Mouse (Mus musculus): ENCODE measurements around the gene Agfg2. TPM values are rescaled to one million over a fixed set of nuclear protein-coding genes. Genes with fewer than 3 reads are reported as not detected.
A peak's percentile ranks its signal among the peaks of the same experiment; 100 is the strongest.

The Agfg2 gene
- polyA plus RNA-seq, 1 experiment from 2014 or later = 35.3 TPM

DNA sequence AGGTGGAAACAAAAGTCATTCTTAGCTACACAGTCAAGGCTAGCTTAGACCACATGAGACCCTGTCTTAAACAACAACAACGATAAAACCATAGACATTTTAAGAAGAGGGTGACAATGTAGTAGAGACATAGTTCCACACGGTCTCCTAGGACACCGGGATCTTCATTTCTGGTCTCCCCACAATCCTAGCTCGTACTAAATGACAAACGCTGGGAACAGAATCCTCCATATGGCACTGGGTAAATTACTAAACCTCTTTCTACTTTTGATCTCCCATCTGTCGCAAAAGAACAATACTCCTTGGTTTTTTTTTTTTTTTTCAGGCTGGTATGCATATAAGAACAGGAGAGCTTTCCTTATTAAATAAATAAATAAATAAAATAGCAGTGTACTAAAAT is 2.0 kb downstream of the Agfg2 start:
- Histone ChIP-seq H3K9ac (peak overlapping the region; percentile 44), H3K4me3 (replicated peaks) (peak overlapping the region; percentile 92), H3K27ac (replicated peaks) (peak overlapping the region; percentile 46; the same call in 1 of the 2 replicates), H3K36me3 (replicated peaks) (peaks cover 50% of the 10 kb centered on the region), H3K4me1 (replicated peaks) (peaks cover 76% of the 10 kb centered on the region), H3K27me3 (no peaks in the 10 kb centered on the region), H3K9me3 (replicated peaks) (no peaks in the 10 kb centered on the region), H3K4me2 (peak overlapping the region; percentile 89)
- 87% methylated on average over 6 of the region's 6 CpGs for WGBS (ENCODE audit: insufficient replicate concordance)
- no peak for ATAC-seq (ENCODE audit: insufficient read depth)

DNA sequence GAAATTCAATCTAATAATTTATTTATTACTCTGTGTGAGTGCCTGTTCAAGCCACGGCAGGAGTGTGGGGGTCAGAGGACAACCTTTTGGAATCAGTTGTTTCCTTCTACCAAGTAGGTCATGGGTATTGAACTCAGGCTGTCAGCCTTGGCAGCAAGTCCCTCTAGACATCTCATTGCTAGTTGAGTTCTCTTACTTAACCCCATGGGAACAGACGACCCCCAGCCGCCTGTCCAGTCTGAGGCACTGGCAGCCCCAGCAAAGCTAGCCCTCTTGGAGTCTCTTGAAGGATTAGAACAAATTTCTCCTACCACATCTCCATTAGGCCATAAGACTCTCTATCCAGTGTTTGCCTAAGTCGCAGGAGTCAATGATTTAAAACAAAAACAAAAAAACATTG is 4.8 kb downstream of the Agfg2 start:
- H3K4me2 ChIP-seq = no peak overlapping the region
- H3K27ac ChIP-seq (replicated peaks) = 0 out of 2 replicates have a peak overlapping the region, but pooled peaks have one; percentile 19
- ATAC-seq (ENCODE audit: insufficient read depth) = no peak
- H3K4me1 ChIP-seq (replicated peaks) = peaks cover 62% of the 10 kb centered on the region
- no peaks in the 10 kb centered on the region for H3K27me3 ChIP-seq
- no peak overlapping the region for H3K4me3 ChIP-seq (replicated peaks)
- peaks cover 69% of the 10 kb centered on the region for H3K36me3 ChIP-seq (replicated peaks)
- WGBS (ENCODE audit: insufficient replicate concordance) = 89% methylated on average over 4 of the region's 4 CpGs
- H3K9me3 ChIP-seq (replicated peaks) = no peaks in the 10 kb centered on the region
- no peak overlapping the region for H3K9ac ChIP-seq

DNA sequence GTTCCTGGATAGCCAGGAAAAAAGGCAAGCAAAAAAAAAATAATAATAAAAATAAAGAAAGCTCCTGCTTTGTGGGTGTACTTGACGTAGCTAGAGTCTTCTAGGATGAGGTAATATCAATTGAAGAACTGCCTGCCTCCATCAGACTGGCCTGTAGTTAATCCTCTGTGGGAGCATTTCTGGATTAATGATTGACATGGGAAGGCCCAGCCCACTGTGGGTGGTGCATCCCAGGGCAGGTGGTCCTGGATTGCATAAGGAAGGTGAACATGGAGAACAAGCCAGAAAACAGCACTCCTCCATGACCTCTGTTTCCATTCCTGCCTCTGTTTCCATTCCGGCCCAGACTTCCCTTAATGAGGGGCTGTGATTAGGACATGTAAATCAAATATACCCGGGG is 5.8 kb downstream of the Agfg2 start:
- H3K4me3 ChIP-seq (replicated peaks) = no peak overlapping the region
- no peak for ATAC-seq (ENCODE audit: insufficient read depth)
- H3K27me3 ChIP-seq = no peaks in the 10 kb centered on the region
- H3K4me1 ChIP-seq (replicated peaks) = peaks cover 72% of the 10 kb centered on the region
- H3K9ac ChIP-seq = no peak overlapping the region
- peak overlapping the region; percentile 14; the same call in 1 of the 2 replicates for H3K27ac ChIP-seq (replicated peaks)
- H3K36me3 ChIP-seq (replicated peaks) = peaks cover 78% of the 10 kb centered on the region
- no peak overlapping the region for H3K4me2 ChIP-seq
- WGBS (ENCODE audit: insufficient replicate concordance) = 79% methylated on average over 3 of the region's 3 CpGs
- no peaks in the 10 kb centered on the region for H3K9me3 ChIP-seq (replicated peaks)

- no peaks in the 10 kb centered on the region for H3K9me3 ChIP-seq (replicated peaks)
- peaks cover 73% of the 10 kb centered on the region for H3K4me1 ChIP-seq (replicated peaks)
- H3K36me3 ChIP-seq (replicated peaks) = peaks cover 78% of the 10 kb centered on the region
- H3K4me3 ChIP-seq (replicated peaks) = no peak overlapping the region
- H3K4me2 ChIP-seq = no peak overlapping the region
- H3K27ac ChIP-seq (replicated peaks) = 0 out of 2 replicates have a peak overlapping the region, but pooled peaks have one; percentile 14
- ATAC-seq (ENCODE audit: insufficient read depth) = no peak
- H3K27me3 ChIP-seq = no peaks in the 10 kb centered on the region
- H3K9ac ChIP-seq = no peak overlapping the region
- WGBS (ENCODE audit: insufficient replicate concordance) = 94% methylated on average over 8 of the region's 8 CpGs
Observed at GRCm38 (mm10) chr5:137677859-137678258, 6.7 kb downstream of the Agfg2 start.

DNA sequence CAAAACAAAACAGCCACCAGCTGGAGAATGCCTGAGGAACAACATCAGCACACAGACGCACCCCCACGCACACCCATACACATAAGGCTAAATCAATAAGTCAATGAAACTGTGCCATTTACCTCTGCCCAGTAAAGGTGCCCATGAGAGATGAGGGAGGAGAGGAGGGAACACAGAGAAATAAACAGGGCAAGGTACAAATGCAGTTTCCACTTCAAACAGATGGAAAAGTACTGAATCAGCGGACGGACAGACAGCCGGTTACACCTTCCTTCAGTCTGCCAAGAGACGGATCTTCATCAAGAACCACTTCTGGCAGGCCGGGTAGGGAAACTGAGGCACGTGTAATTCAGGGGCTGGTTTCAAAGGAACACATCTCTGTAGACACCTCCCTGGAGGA is 9.7 kb downstream of the Agfg2 start:
- ATAC-seq (ENCODE audit: insufficient read depth) = no peak
- H3K27me3 ChIP-seq = no peaks in the 10 kb centered on the region
- H3K9me3 ChIP-seq (replicated peaks) = no peaks in the 10 kb centered on the region
- no peak overlapping the region for H3K4me2 ChIP-seq
- H3K36me3 ChIP-seq (replicated peaks) = peaks cover 66% of the 10 kb centered on the region
- 79% methylated on average over 8 of the region's 8 CpGs for WGBS (ENCODE audit: insufficient replicate concordance)
- H3K4me1 ChIP-seq (replicated peaks) = peaks cover 76% of the 10 kb centered on the region
- H3K4me3 ChIP-seq (replicated peaks) = no peak overlapping the region
- peak overlapping the region; percentile 88 for H3K27ac ChIP-seq (replicated peaks)
- H3K9ac ChIP-seq = no peak overlapping the region

DNA sequence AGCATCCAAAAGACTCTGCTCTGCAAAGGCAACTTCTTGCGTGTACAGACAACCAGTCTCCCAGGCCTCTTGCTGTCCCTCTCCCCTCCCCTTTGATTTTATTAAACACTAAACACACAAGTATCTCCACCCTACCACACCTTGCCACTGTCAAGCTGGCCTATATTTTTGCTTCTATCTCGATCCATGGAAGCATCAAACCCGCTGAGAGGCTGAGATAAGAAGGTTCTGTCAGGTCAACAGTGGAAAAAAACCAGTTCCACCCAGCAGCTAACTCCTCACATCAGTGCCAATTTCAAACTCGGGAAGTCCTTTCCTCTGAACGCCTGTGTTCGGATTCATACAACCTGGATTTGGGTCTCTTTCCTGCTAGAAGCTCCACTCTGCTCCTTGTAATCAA is 11.5 kb downstream of the Agfg2 start:
- peak overlapping the region; percentile 58 for H3K4me2 ChIP-seq

DNA sequence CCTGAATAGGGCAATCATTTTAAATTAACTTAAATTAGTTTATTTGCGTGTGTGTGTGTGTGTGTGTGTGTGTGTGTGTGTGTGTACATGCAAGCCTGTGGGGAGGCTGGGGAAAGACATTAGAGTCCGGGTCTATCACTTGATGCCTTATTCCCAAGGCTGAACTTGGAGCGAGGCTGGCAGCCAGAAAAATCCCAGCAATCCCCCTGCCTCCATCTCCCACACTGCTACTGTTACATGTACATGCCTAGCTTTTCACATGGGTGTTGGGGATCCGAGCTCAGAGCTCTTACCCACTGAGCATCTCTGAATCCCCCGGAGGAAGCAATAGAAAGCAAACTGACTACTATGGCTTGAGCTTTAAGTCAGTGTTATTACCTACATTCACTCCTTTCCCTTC is 12.2 kb downstream of the Agfg2 start:
- Histone ChIP-seq H3K9ac (no peak overlapping the region), H3K4me3 (replicated peaks) (no peak overlapping the region), H3K9me3 (replicated peaks) (no peaks in the 10 kb centered on the region), H3K4me2 (peak overlapping the region; percentile 58), H3K27ac (replicated peaks) (peak overlapping the region; percentile 88), H3K4me1 (replicated peaks) (peaks cover 65% of the 10 kb centered on the region), H3K27me3 (no peaks in the 10 kb centered on the region), H3K36me3 (replicated peaks) (peaks cover 56% of the 10 kb centered on the region)
- 73% methylated on average over 5 of the region's 5 CpGs for WGBS (ENCODE audit: insufficient replicate concordance)
- ATAC-seq (ENCODE audit: insufficient read depth) = no peak

More for the DNA sequence above, 11.5 kb downstream of the Agfg2 start:
- Histone ChIP-seq H3K27ac (replicated peaks) (peak overlapping the region; percentile 88), H3K9ac (peak overlapping the region; percentile 45), H3K9me3 (replicated peaks) (no peaks in the 10 kb centered on the region), H3K27me3 (no peaks in the 10 kb centered on the region), H3K4me3 (replicated peaks) (peak overlapping the region; percentile 12; the same call in 1 of the 2 replicates), H3K4me1 (replicated peaks) (peaks cover 68% of the 10 kb centered on the region), H3K36me3 (replicated peaks) (peaks cover 56% of the 10 kb centered on the region)
- 23% methylated on average over 6 of the region's 6 CpGs for WGBS (ENCODE audit: insufficient replicate concordance)
- ATAC-seq (ENCODE audit: insufficient read depth) = peak; percentile 77

DNA sequence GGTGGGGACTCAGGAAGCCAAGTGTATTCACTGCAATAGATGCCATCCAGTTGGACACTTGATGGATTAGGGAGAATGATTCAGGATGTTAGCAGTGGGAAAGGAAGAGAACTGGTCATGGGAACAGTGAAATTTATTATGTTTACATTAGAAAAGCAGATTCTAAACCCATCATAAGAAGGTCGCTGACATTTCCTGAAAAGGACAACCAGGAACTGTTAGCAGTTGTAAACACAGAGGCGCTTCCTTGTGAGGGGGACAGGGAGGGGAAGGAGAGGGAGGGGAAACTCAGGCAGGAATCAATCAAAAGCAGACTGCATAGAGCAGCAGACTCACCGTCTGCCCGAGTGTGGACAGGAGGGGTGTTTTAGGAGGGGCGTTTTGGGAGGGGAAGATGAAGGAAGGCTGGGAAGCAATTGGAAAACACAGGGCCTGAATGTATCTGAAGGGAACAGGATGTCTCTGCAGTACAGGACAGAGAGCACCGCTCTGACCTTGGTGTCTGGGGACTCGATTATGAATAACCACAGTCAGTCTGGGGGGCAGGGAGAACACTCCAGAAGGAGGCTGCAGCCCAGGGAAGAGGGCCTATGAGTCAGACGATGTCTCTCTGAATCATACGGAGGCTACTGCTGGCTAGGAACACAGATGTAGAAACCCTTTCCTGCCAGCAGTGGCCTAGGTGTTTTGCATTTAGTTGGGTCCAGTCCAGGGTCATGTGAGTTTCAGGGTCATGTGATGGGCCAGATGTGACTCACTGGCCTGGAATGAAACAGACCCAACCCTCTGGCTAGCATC is 12.9 kb downstream of the Agfg2 start:
- Histone ChIP-seq H3K36me3 (replicated peaks) (peaks cover 56% of the 10 kb centered on the region), H3K9me3 (replicated peaks) (no peaks in the 10 kb centered on the region), H3K27me3 (no peaks in the 10 kb centered on the region), H3K4me3 (replicated peaks) (no peak overlapping the region), H3K4me2 (peak overlapping the region; percentile 23), H3K27ac (replicated peaks) (peak overlapping the region; percentile 88), H3K9ac (0 out of 2 replicates have a peak overlapping the region, but pooled peaks have one; percentile 37), H3K4me1 (replicated peaks) (peaks cover 65% of the 10 kb centered on the region)
- 21% methylated on average over 9 of the region's 9 CpGs for WGBS (ENCODE audit: insufficient replicate concordance)
- peak; percentile 52; the same call in 1 of the 2 replicates for ATAC-seq (ENCODE audit: insufficient read depth)

- H3K9ac ChIP-seq = no peak overlapping the region
- H3K27me3 ChIP-seq = no peaks in the 10 kb centered on the region
- H3K4me3 ChIP-seq (replicated peaks) = no peak overlapping the region
- no peak overlapping the region for H3K4me2 ChIP-seq
- H3K9me3 ChIP-seq (replicated peaks) = no peaks in the 10 kb centered on the region
- peaks cover 56% of the 10 kb centered on the region for H3K4me1 ChIP-seq (replicated peaks)
- peak overlapping the region; percentile 88; the same call in 1 of the 2 replicates for H3K27ac ChIP-seq (replicated peaks)
- H3K36me3 ChIP-seq (replicated peaks) = peaks cover 62% of the 10 kb centered on the region
- no peak for ATAC-seq (ENCODE audit: insufficient read depth)
- WGBS (ENCODE audit: insufficient replicate concordance) = 87% methylated on average over 1 of the region's 1 CpGs
Observed at GRCm38 (mm10) chr5:137670240-137670639, 14.3 kb downstream of the Agfg2 start.

DNA sequence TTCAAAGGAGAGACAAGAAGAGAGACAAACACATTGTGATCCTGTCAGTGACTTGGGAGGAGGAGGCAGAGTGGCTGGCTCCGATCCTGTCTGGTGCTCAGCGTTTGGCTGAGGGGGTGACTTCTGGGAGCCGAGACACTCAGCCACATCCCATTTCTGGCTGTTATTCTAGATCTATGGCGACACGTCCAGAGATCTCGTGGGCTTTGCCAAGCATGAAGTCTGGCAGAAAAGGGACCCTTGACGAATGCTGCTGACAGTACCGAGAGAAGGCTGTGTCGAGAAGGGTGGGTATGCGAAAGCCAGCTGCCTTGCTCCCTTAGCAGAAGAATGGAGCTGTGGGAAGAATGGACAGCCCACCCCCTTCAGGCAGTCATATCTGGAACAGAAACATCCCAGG is 15.6 kb downstream of the Agfg2 start:
- no peaks in the 10 kb centered on the region for H3K27me3 ChIP-seq
- peaks cover 65% of the 10 kb centered on the region for H3K36me3 ChIP-seq (replicated peaks)
- no peak overlapping the region for H3K4me2 ChIP-seq
- no peak overlapping the region for H3K4me3 ChIP-seq (replicated peaks)
- no peaks in the 10 kb centered on the region for H3K9me3 ChIP-seq (replicated peaks)
- no peak for ATAC-seq (ENCODE audit: insufficient read depth)
- H3K27ac ChIP-seq (replicated peaks) = no peak overlapping the region
- 84% methylated on average over 10 of the region's 10 CpGs for WGBS (ENCODE audit: insufficient replicate concordance)
- H3K4me1 ChIP-seq (replicated peaks) = peaks cover 44% of the 10 kb centered on the region
- no peak overlapping the region for H3K9ac ChIP-seq

- Histone ChIP-seq H3K27ac (replicated peaks) (no peak overlapping the region), H3K4me1 (replicated peaks) (no peaks in the 10 kb centered on the region), H3K9me3 (replicated peaks) (no peaks in the 10 kb centered on the region), H3K27me3 (no peaks in the 10 kb centered on the region), H3K9ac (no peak overlapping the region), H3K4me3 (replicated peaks) (no peak overlapping the region), H3K4me2 (no peak overlapping the region), H3K36me3 (replicated peaks) (peaks cover 100% of the 10 kb centered on the region)
- 85% methylated on average over 9 of the region's 9 CpGs for WGBS (ENCODE audit: insufficient replicate concordance)
- ATAC-seq (ENCODE audit: insufficient read depth) = no peak
Observed at GRCm38 (mm10) chr5:137663057-137663456, 21.5 kb downstream of the Agfg2 start.
